Mouse (Mus musculus) adrenal gland, adult 8-10 months (tissue): ENCODE measurements around the gene Nrip2. TPM values are rescaled to one million over a fixed set of nuclear protein-coding genes. Genes with fewer than 3 reads are reported as not detected.

Experiments
- DNase-seq: peaks from one replicate; pipeline ENCODE4 v3.0.0; 2022
- total RNA-seq, 4 experiments: library from RNA; stranded (reverse); gene quantifications; 2 replicates each; pipeline ENCODE4 v1.2.4; 2022

The Nrip2 gene
- total RNA-seq, 4 experiments from 2014 or later: 2.5 to 3.0 (median 2.8) TPM

- DNase-seq: peak; percentile 63
Observed at GRCm38 (mm10) chr6:128437731-128438316, 38.7 kb downstream of the Nrip2 start.

DNA sequence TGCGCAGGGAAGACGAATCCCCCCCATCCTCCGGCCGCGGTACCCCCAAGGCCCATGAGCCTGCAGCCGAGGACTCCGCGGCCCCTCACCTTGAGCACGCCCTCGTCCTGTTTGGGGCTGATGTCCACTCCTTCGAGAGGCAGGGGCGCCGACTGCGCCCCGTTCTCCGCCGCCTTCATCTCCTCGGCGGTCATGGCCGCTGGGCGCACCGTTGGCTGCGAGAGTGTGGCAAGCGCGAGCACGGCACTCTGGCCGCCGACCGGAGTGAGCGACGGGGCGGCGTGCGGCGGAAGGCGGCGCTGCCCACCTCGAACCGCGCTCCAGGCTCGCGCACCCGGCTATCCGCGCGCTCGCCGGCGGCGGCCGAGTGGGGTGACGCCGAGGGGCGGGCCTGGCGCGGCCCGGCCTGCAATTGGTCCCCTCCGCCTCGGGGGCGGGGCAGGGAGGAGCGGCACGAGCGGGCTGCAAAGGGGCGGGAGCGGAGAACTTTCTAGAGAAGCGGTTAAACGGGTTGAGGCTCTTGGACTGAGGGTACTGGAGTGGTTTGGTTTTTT, 39.3 kb downstream of the Nrip2 start, which contains the start of gene Fkbp4:
Gene Fkbp4 (minus strand): TSS at position 361 of the 554 bp plus-strand sequence.
- DNase-seq: peak; percentile 91

GRCm38 (mm10) chr6:128438871-128439341, 39.8 kb downstream of the Nrip2 start:
- DNase-seq: no peak

DNA sequence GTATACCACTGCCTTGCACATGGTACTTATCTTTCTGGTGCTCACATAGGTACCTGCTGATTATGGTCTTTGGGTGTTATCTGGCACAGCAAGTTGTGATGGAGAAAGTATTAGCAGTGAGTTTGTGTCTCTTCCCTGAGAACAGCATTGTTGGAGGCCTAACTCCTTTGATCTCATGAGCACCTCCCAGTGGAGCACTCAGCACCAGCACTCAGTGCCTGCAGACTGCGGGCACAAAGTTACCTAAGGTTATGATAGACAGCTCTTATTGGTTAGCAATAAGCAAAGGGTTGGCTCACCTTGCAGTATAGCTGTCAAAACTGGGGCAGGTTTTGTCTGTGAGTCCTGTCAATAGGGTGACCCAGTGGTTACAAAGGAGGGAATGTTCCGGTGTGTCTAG, 41.1 kb downstream of the Nrip2 start:
- no peak for DNase-seq

GRCm38 (mm10) chr6:128445761-128446535, 46.9 kb downstream of the Nrip2 start:
- no peak for DNase-seq

- DNase-seq: no peak
Observed at GRCm38 (mm10) chr6:128447063-128447462, 48.0 kb downstream of the Nrip2 start.

- peak; percentile 74 for DNase-seq
Observed at GRCm38 (mm10) chr6:128455835-128456605, 56.9 kb downstream of the Nrip2 start.

GRCm38 (mm10) chr6:128457186-128457585, 58.1 kb downstream of the Nrip2 start:
- no peak for DNase-seq

GRCm38 (mm10) chr6:128460321-128460720, 61.2 kb downstream of the Nrip2 start:
- no peak for DNase-seq

DNA sequence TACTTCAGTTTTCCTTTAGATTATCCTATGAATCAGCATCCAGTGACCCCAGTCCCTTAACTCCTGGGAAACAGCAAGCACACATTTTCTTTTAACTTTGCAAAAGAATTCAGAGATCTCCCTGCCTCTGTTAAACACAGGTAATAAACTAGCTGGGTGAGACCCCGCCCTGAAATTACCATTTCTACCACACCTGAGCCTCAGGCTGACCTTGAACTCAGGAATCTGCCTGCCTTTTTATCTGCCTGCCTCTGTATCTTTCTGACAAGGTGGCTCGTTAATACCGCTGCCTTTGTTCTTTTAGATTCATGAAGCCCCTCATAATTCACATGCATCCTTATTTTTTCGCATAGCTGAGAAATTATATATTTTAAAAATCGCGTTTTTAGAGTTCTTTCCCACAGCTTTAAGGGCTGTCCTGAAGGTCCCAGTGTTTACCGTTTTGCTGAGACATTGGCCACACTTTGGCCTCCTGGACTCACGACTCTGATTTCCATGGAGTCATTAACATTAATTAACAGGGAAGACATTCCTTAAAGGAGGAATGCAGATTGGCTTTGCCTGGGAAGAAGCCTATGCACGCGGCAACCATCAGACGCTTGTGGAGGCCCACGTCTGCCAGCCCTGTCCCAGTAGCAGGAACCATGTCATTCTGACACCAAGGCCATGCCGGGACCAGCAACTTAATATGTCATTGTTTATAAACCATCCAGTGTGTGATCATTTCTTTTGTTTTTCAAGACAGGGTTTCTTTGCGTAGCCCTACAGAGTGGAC, 61.8 kb downstream of the Nrip2 start:
- no peak for DNase-seq

DNA sequence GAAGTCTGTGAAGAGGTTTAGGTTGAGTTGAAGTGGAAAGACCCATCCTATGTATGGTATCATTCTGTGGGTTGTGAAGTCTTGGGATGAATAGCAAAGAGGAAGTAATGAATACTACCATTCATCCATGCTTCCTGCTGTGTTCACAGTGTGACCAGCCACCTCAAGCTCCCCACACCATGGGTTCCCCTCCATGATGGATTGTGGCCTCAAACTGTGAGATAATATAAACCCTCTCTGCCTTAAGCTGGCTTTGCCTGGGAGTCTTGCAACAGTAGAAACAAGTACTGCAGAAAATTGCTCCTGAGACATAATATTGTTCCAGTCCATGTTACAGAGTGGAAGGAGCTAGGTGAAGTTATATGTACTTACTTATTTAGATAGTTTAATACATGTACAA, 62.5 kb downstream of the Nrip2 start:
- DNase-seq: no peak

DNA sequence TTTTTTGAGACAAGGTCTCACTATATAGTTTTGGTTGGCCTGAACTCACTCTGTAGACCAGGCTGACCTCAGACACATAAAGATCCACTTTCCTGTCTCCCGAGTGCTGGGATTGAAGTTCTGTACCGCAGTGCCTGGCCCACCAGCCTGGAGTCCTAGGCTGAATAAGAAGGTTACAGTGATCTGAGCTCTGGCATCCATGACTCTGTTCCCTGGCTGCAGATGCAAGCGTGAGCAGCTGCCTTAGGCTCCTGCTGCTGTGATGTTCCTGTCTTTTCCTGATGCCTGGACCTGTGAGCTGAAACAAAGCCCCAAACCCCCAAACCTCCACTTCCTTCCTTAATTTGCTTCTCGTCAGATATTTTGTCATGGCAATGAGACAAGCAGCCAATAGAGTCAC, 65.9 kb downstream of the Nrip2 start:
- no peak for DNase-seq

Other genes with a start within 250 kb of the Nrip2 start
- 1 to 10 TPM; 1.3 to 4.1 (median 2.6) TPM for gene Tead4, start 98.5 kb upstream of the Nrip2 start, total RNA-seq
- 10 to 100 TPM; 36.4 to 54.3 (median 42.7) TPM for gene Tulp3, start 43.4 kb upstream of the Nrip2 start, total RNA-seq
- 10 to 100 TPM; 16.5 to 21.4 (median 16.9) TPM for gene Rhno1, start 36.4 kb upstream of the Nrip2 start, total RNA-seq
- gene Foxm1, start 36.3 kb upstream of the Nrip2 start, total RNA-seq: 1 to 10 TPM; 1.7 to 4.1 (median 3.3) TPM
- gene Tex52, start 23.8 kb upstream of the Nrip2 start, total RNA-seq: not detected
- not detected for gene Gm44596, start 23.8 kb upstream of the Nrip2 start, total RNA-seq
- gene Itfg2, start 25.6 kb downstream of the Nrip2 start, total RNA-seq: 10 to 100 TPM; 27.1 to 38.6 (median 34.9) TPM
- gene Fkbp4, start 39.4 kb downstream of the Nrip2 start, total RNA-seq: 100 to 1,000 TPM; 186 to 394 (median 267) TPM
- 1 to 10 TPM in 1 of 4 experiments, under 1 TPM in 2, not detected in 1; 0.14 to 1.8 (median 0.73) TPM for gene Pzp, start 127.4 kb downstream of the Nrip2 start, total RNA-seq
- not detected for gene A2ml1, start 182.3 kb downstream of the Nrip2 start, total RNA-seq
- gene Klrb1a, start 224.2 kb downstream of the Nrip2 start, total RNA-seq: not detected